Mouse (Mus musculus): ENCODE measurements around the gene Antxrl.

The Antxrl gene

DNA sequence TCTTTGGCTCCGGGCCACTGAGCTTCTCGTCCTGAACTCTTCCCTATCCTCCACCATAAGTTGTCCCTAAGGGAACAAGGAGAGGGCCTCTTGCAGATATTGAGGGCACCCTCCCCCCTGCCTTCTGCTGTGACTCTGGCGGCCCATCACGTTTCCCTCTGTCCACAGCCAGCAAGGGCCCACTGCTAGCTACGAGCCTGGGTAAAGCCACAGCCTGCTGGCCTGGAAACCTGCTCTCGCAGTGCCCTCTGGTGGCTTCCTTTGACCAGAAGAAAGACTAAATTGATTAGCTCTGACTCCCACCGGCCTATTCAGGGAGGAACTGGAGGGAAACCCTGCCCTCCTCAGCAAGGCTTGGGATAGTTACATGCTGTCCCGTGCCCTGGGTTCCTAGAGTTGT lies 52.4 kb downstream of the Antxrl start:
- peak; percentile 87 for DNase-seq

DNA sequence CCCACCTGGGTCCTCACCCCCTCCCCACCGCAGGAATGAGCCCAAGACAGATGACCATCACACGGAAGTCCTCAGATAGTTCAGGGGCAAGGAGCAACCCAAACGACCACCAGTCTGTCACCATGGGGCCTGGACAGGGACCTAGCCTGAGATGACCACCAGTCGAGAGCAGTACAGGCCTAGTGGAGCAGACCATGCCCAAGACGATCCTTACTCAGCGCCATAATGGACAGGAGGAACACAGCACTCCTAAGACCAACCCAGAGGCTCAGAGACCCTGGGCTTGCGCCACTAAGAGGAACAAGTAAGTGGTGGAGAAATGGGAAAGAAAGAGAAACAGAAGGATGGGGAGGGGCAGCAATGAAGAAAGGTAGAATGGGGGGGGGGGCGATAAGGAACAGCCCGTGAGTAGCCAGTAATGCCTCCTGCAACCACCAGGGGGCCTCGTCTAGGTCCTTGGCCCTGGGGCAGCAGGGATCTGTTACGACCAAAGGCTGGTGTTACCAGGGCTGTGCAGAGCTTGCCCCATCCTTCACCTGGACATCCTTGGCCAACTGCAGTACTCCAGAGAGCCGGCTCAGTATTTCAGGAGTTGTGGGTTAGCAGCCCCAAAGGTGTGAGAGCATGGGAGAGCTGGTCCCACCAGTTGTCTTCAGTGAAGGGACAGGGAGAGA lies 54.0 kb downstream of the Antxrl start:
- peak; percentile 73 for DNase-seq

DNA sequence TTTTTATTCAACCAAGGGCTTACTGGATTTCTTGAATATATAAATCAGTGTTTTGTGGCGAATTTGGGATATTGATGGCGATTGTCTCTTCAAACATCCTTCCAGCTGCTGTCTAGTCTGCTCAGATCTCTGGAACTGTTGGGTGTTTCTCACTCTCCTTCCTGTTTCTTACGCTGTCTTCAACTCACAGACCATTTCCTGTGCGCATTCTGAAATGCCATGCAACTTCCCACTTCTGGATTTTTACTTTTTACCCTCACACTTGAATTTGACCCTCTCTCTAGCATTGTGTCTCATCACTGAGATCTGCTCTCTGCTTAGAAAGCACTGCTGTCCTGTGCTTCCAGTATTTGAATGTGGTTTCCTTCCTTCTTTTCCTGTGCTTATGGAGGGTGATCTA lies 55.1 kb downstream of the Antxrl start:
- DNase-seq: no peak

DNA sequence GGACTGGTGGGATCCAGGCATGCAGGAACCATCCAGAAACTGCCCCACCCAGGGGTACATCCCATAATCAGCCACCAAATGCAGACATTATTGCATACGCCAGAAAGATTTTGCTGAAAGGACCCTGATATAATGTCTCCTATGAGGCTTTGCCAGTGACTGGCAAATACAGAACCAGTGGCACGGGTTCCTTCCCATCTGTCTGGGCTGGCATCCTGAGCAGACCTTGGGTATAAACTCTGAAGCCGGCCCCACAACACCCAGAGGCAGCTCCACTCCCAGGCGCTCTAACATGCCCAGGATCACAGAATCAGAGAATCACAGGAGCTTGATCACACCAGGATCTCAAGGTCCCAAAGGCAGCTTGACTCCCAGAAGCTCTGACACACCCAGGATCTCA lies 61.8 kb downstream of the Antxrl start:
- no peak for DNase-seq

DNA sequence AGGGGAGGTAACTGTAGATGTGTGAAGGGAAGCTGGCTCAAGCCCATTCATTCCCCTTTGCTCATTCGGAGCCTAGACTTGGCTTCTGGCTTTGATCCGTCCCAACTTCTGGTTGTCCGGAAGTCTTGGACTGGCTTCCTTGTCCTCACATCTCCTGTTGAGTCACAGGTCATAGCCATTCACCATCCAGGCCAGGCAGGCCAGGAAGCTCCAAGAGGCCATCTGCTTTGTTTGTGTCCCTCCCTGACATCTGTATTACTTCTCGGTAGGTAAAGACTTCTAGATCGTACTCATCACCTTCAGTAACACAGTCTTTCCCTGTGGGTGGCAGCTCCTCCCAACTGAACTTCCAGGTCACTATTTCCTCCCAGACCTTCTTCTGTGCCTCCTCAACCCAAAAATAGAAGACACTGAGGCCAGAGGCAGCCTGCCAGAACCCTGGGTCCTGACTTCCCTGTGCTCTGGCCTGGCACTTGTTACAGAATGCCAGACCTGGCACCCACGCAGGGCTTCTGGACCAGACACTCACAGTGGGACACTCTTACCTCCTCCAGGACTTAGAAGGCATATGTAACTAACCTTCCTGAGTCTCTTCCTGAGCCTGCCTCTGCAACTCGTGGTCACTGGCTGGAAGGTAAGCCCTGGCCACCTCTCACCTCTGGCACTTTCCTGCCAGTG lies 66.7 kb downstream of the Antxrl start:
- DNase-seq: peak; percentile 16

DNA sequence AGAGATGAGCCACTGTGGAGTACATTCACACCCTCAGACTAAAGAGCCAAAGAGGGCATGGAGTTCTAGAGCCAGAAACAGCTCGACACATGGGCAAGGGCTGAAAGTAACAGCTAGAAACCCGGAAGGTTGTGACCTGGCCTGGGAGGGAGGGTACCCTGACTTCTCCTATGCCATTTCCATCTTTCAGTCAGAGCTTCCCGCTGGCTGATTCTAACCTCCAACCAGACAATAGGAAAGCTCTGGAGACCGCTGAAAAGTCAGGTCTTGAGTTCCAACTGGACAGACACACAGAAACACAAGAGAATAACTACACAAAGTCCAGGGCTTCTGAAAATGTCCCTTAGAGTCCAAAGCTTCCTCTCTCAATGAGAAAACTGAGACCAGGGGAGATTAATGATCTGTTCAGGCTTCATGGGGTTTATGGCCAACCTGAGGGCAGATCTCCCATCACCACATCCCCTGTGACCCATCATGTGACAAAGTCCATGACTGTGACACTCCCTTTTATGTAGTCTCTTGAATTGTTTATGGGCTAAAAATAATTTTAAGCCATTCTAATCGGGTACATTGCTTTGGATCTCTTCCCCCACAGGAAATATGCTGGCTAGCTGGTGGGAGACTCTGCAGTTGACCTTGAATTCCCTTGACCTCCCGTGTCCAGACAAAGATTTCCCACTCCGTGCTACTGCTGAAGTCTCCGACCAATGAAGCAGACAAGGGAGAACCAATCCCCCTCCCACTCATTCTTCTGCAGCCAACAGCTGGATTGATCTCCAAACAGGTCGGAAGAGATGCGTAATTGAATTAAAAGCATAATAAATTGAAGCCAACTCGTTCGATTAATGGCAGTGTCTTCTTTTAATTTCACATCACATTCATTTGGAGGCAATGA lies 67.8 kb downstream of the Antxrl start:
- DNase-seq: no peak

DNA sequence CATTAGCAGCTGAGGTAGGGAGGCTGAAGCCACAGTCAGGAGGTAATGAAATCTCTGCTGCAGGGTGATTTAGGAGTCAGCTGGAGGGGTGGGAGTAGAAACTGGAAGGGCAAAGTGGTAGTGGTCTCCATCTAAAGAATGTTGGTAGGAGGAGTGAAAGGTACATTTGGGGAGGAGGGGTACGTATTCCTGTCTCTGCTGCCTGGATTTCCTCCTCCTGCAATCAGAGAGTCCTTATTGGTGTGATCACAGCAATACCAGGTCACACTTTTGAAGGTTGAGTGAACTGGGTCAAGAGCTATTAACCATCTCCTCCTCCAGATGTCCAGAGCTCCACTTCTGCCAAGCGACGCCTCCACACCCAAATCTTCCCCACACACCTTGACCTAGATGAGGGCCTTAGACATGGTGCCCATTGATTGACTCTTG lies 68.4 kb downstream of the Antxrl start:
- no peak for DNase-seq

DNA sequence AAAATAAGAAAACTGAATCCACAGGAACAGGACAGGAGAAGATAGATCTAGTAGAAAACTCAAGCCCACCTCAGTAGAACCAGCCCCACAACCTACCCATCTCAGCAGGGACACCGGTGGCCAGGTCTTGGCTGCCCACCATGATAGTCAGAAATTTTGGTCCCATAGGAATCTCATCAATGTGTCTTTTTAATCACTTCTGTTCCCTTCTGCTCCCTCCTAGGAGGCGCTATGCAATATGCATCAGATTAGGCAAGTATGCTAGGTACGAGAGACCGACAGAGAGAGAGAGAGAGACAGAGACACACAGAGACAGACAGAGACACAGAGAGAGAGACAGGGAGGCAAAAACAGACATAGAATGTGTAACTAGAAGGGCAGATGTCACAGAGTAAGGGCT lies 69.2 kb downstream of the Antxrl start:
- DNase-seq: no peak

Data from kidney, postnatal 10 days (tissue).